Mouse (Mus musculus) forebrain, embryonic 14.5 days (tissue): ENCODE measurements around the gene Mymx. TPM values are rescaled to one million over a fixed set of nuclear protein-coding genes. Genes with fewer than 3 reads are reported as not detected.
A peak's percentile ranks its signal among the peaks of the same experiment; 100 is the strongest.

Source experiments
- ATAC-seq: fragments of 200-750 bp; cut with Nextera tagmentation; 2 replicates; pipeline ENCODE4 v1.8.0; 2017; ENCODE audit warnings: mild to moderate bottlenecking, moderate library complexity
- DNase-seq: peaks from one replicate; pipeline ENCODE4 v3.0.0-alpha.2; 2015; ENCODE audit warnings: low spot score
- H3K27ac ChIP-seq: fragments of 300-500 bp; sonication (generic); 2 replicates; pipeline ENCODE4 v1.5.1; 2014; ENCODE audit warnings: low read depth, mild to moderate bottlenecking, control low read depth, low read length, moderate library complexity
- H3K27me3 ChIP-seq: fragments of 300-500 bp; sonication (generic); replicated peaks from 2 replicates; pipeline ENCODE4 v1.6.1; 2014; ENCODE audit warnings: low read length, control low read depth, mixed read lengths; ENCODE audit not compliant: control insufficient read depth, insufficient read depth
- H3K36me3 ChIP-seq: fragments of 300-500 bp; sonication (generic); 2 replicates; pipeline ENCODE4 v1.6.1; 2014; ENCODE audit warnings: low read length, control low read depth; ENCODE audit not compliant: control insufficient read depth, insufficient read depth
- H3K4me1 ChIP-seq: fragments of 300-500 bp; sonication (generic); 2 replicates; pipeline ENCODE4 v1.6.1; 2014; ENCODE audit warnings: antibody characterized with exemption, low read length, control low read depth; ENCODE audit not compliant: control insufficient read depth, insufficient read depth
- H3K4me2 ChIP-seq: fragments of 300-500 bp; sonication (generic); 2 replicates; pipeline ENCODE4 v1.6.1; 2014; ENCODE audit warnings: mild to moderate bottlenecking, control low read depth, low read length
- H3K4me3 ChIP-seq: fragments of 300-500 bp; sonication (generic); 2 replicates; pipeline ENCODE4 v1.5.1; 2014; ENCODE audit warnings: low read depth, low read length, control low read depth
- H3K9ac ChIP-seq: fragments of 300-500 bp; sonication (generic); 2 replicates; pipeline ENCODE4 v1.6.1; 2014; ENCODE audit warnings: mild to moderate bottlenecking, low read length, control low read depth, moderate library complexity
- H3K9me3 ChIP-seq: fragments of 300-500 bp; sonication (generic); replicated peaks from 2 replicates; pipeline ENCODE4 v1.6.1; 2016; ENCODE audit warnings: low read length, control low read depth, mixed read lengths; ENCODE audit not compliant: control insufficient read depth
- WGBS: fragments of 180-500 bp; shearing (Covaris S2); extraction: QIAGEN DNeasy Blood & Tissue Kit; methylation state at CpG from one replicate; pipeline ENCODE4 v1.1.7; 2014; 5-methylcytosine and 5-hydroxymethylcytosine counted together
- polyA plus RNA-seq: library from polyadenylated mRNA; unstranded; fragments of >200 nt; fragmentation: Nextera tagmentation; extraction: Ambion mirVana; gene quantifications from 2 replicates; pipeline ENCODE4 v1.2.1, GENCODE M21; 2014

The Mymx gene
- polyA plus RNA-seq, 1 experiment from 2014 or later: not detected

DNA sequence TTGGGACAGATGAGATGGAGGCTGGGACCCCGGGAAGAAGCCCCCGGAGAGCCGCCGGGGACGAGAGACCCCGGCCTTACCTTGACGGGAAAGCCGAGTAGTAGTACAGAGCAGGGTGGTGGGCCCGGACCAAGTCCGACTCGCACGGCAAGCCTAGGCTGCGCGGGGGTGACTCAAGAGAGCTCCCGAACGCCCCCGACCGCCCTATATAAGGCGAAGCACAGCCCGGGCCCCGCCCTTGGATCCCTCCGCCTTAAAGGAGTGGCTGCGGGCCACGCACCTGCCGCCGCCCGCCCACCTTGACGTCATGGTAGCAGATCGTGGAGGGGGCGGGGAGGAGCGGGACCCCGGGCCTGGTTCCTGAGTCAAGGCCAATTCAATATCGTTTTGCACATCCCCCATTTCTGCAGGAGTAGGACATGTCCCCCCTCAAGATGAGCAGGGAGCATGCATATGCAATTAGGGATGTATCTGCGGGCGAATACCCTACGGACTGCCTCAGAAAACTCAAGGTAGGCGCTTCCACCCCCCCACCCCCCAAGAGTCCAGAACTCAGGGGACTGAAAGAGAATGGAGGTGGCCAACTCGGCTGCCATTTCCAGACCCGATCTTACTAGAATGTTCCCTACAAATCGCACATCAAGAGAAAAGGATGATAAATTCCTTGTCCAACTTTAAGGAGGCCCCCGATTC lies 28.7 kb downstream of the Mymx start, which contains the start of gene Hsp90ab1:
TSS of gene Hsp90ab1 (minus strand) at position 185 of the 693 bp plus-strand sequence.
- H3K9ac ChIP-seq: peak within 1 kb of the TSS; percentile 99
- peaks cover 6% of the 10 kb centered on the region for H3K4me1 ChIP-seq
- H3K9me3 ChIP-seq: no peaks in the 10 kb centered on the region
- H3K27ac ChIP-seq: peak within 1 kb of the TSS; percentile 98
- peaks cover 35% of the 10 kb centered on the region for H3K36me3 ChIP-seq
- DNase-seq: peak; percentile 99
- H3K27me3 ChIP-seq: no peaks in the 10 kb centered on the region
- peak within 1 kb of the TSS; percentile 99 for H3K4me3 ChIP-seq
- H3K4me2 ChIP-seq: peak within 1 kb of the TSS; percentile 95
- peak; percentile 81 for ATAC-seq
- WGBS: under 1% methylated on average over 41 of the region's 41 CpGs

DNA sequence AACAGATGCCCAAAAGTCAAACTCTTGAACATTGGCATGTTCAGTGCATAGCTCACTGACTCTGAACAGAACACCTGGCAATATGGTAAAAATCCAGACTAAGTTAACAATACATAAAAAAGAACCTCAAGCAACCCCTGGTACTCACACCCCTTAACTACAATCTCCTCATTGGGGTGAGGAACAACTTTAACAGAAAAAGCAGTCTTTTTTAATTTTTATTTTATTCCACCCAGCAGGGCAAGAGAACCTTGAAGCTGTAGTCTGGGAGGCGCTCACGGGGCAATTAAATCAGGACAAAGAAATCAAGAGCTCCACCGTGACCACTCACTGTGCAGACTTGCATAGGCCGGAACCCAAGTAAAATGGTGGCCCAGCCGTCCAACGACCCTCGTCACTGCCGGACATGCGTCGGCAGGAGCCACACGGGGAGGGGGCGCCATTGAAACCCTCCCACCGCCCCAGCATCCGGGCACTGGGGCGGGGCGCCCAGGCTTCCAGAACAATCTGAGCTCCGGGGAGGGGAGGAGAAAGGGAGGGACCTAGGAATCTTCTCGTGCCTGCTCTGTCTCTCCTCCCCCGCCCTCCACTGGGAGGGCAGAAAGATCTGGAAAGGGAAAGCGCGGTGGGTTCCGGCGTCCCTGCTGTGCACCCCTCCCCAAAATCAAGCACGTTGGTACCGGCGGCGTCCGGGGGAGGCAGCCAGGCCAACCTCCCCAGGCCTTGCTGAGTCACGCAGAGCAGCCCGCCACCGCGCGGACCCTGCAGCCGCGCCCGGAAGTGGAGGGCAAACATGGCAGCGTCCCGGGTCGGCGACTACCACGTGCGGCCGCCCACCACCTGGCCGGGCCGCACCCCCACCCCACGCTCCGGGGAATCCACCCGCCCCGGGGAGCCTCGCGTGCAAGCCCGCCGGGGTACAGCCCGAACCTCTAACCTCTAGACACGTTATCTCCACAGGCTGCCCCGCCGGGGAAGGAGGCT lies 29.5 kb downstream of the Mymx start:
- H3K9ac ChIP-seq: peak overlapping the region; percentile 99
- H3K9me3 ChIP-seq: no peaks in the 10 kb centered on the region
- peak; percentile 90 for DNase-seq
- H3K27ac ChIP-seq: peak overlapping the region; percentile 98
- H3K4me2 ChIP-seq: peak overlapping the region; percentile 95
- peaks cover 43% of the 10 kb centered on the region for H3K36me3 ChIP-seq
- peak overlapping the region; percentile 99 for H3K4me3 ChIP-seq
- H3K4me1 ChIP-seq: peaks cover 6% of the 10 kb centered on the region
- peak; percentile 57 for ATAC-seq
- 1% methylated on average over 49 of the region's 57 CpGs for WGBS
- H3K27me3 ChIP-seq: no peaks in the 10 kb centered on the region

- Histone ChIP-seq H3K9me3 (no peaks in the 10 kb centered on the region), H3K36me3 (peaks cover 67% of the 10 kb centered on the region), H3K4me1 (peaks cover 9% of the 10 kb centered on the region), H3K4me3 (no peak overlapping the region), H3K27me3 (no peaks in the 10 kb centered on the region), H3K9ac (no peak overlapping the region), H3K4me2 (no peak overlapping the region), H3K27ac (no peak overlapping the region)
- no peak for DNase-seq
- WGBS: 87% methylated on average over 4 of the region's 4 CpGs
- ATAC-seq: no peak
Measured at GRCm38 (mm10) chr17:45569999-45570398, 31.9 kb downstream of the Mymx start.

- peaks cover 68% of the 10 kb centered on the region for H3K36me3 ChIP-seq
- 84% methylated on average over 12 of the region's 12 CpGs for WGBS
- H3K9me3 ChIP-seq: no peaks in the 10 kb centered on the region
- no peak overlapping the region for H3K9ac ChIP-seq
- no peak for ATAC-seq
- no peak overlapping the region for H3K27ac ChIP-seq
- H3K4me1 ChIP-seq: peaks cover 8% of the 10 kb centered on the region
- no peak overlapping the region for H3K4me3 ChIP-seq
- no peak overlapping the region for H3K4me2 ChIP-seq
- DNase-seq: no peak
- H3K27me3 ChIP-seq: no peaks in the 10 kb centered on the region
Measured at GRCm38 (mm10) chr17:45568990-45569389, 32.9 kb downstream of the Mymx start.

DNA sequence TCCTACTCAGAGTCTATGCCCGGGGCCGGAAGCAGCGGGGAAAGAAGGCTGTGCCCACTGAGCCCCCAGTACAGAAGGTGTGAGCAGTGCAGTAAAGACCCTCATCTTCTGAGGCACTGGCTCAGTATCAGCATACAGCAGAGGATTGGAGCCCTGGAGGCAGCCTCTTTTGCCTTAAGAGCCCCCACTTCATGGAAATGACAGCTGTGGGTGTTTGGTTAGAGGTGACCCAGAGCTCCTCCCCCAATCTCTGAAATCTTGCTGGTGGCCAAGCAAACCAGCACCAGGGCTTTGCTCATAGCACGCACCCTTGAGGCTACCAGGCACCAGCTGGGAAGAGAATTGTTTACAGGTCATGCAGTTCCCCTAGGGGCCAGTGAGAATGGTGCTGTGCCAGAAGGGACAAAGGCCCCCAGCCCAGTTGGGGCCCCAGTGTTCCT lies 34.7 kb downstream of the Mymx start:
- H3K4me1 ChIP-seq: peaks cover 8% of the 10 kb centered on the region
- DNase-seq: no peak
- H3K27ac ChIP-seq: 0 out of 2 replicates have a peak overlapping the region, but pooled peaks have one; percentile 1
- H3K9me3 ChIP-seq: no peaks in the 10 kb centered on the region
- peaks cover 68% of the 10 kb centered on the region for H3K36me3 ChIP-seq
- WGBS: 25% methylated on average over 4 of the region's 4 CpGs
- H3K9ac ChIP-seq: no peak overlapping the region; the same call in 1 of the 2 replicates
- no peak overlapping the region for H3K4me3 ChIP-seq
- no peak for ATAC-seq
- no peaks in the 10 kb centered on the region for H3K27me3 ChIP-seq
- no peak overlapping the region for H3K4me2 ChIP-seq

GRCm38 (mm10) chr17:45566360-45567161 lies 35.3 kb downstream of the Mymx start:
- H3K9ac ChIP-seq: no peak overlapping the region; the same call in 1 of the 2 replicates

DNA sequence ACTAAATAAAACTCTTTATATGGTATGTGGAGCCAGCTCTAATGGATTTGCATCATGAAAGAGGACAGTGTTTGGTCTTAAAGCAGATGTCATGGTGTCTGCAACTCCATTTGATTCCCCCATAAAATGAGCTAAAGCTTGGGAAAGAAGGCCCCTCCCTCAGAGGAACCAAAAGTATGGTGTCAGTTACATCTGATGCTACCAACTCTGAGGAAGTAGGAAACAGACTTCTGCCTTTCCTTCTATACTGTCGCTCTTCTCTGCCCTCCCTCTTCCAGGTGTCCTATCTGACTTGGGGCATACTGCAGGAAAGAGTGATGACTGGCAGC lies 35.9 kb downstream of the Mymx start:
- Histone ChIP-seq H3K27ac (no peak overlapping the region), H3K4me2 (no peak overlapping the region), H3K36me3 (peaks cover 61% of the 10 kb centered on the region), H3K4me1 (peaks cover 8% of the 10 kb centered on the region), H3K4me3 (no peak overlapping the region), H3K27me3 (no peaks in the 10 kb centered on the region), H3K9ac (no peak overlapping the region), H3K9me3 (no peaks in the 10 kb centered on the region)
- ATAC-seq (no peak), DNase-seq (no peak)
- WGBS: 100% methylated on average over 1 of the region's 1 CpGs

More at GRCm38 (mm10) chr17:45566360-45567161, 35.3 kb downstream of the Mymx start:
- Histone ChIP-seq H3K27me3 (no peaks in the 10 kb centered on the region), H3K9me3 (no peaks in the 10 kb centered on the region), H3K27ac (0 out of 2 replicates have a peak overlapping the region, but pooled peaks have one; percentile 1), H3K4me1 (peaks cover 8% of the 10 kb centered on the region), H3K4me3 (no peak overlapping the region), H3K36me3 (peaks cover 66% of the 10 kb centered on the region), H3K4me2 (no peak overlapping the region)
- WGBS: 69% methylated on average over 18 of the region's 18 CpGs
- no peak for ATAC-seq
- DNase-seq: no peak

- DNase-seq (no peak), ATAC-seq (no peak)
- 93% methylated on average over 11 of the region's 11 CpGs for WGBS
- no peak overlapping the region for H3K27ac ChIP-seq
- no peaks in the 10 kb centered on the region for H3K9me3 ChIP-seq
- peak overlapping the region; percentile 98 for H3K4me2 ChIP-seq
- peak overlapping the region; percentile 82 for H3K4me3 ChIP-seq
- H3K9ac ChIP-seq: peak overlapping the region; percentile 88
- H3K27me3 ChIP-seq: no peaks in the 10 kb centered on the region
- H3K4me1 ChIP-seq: peaks cover 8% of the 10 kb centered on the region
- H3K36me3 ChIP-seq: peaks cover 52% of the 10 kb centered on the region
Measured at GRCm38 (mm10) chr17:45565103-45565502, 36.8 kb downstream of the Mymx start.
